Mouse (Mus musculus): ENCODE results near the gene Gins1.
"Not testable (repeated sequence)": the region's sequence is repeated elsewhere in the genome, so short reads cannot be mapped to it uniquely, and the experiment has no call there.

Gins1 gene

GRCm38 (mm10) chr2:150904936-150905450, at the start of gene Gins1:
Gene Gins1, plus strand, starts transcription at chr2:150905400.
- DNase-seq (ENCODE audit: low read depth, low spot score): no peak

GRCm38 (mm10) chr2:150858724-150859487, 46.3 kb upstream of the Gins1 start:
- no peak for DNase-seq (ENCODE audit: low read depth, low spot score)

- DNase-seq (ENCODE audit: low read depth, low spot score): no peak
Observed at GRCm38 (mm10) chr2:150859709-150860470, 45.3 kb upstream of the Gins1 start.

- no peak for DNase-seq (ENCODE audit: low read depth, low spot score)
Observed at GRCm38 (mm10) chr2:150861128-150861527, 44.1 kb upstream of the Gins1 start.

GRCm38 (mm10) chr2:150867021-150867420, 38.2 kb upstream of the Gins1 start:
- no peak for DNase-seq (ENCODE audit: low read depth, low spot score)

GRCm38 (mm10) chr2:150869446-150869845, 35.8 kb upstream of the Gins1 start:
- no peak for DNase-seq (ENCODE audit: low read depth, low spot score)

- DNase-seq (ENCODE audit: low read depth, low spot score): no peak
Observed at GRCm38 (mm10) chr2:150874508-150874907, 30.7 kb upstream of the Gins1 start.

GRCm38 (mm10) chr2:150875226-150875625, 30.0 kb upstream of the Gins1 start:
- no peak for DNase-seq (ENCODE audit: low read depth, low spot score)

- no peak for DNase-seq (ENCODE audit: low read depth, low spot score)
Observed at GRCm38 (mm10) chr2:150877561-150877960, 27.6 kb upstream of the Gins1 start.

GRCm38 (mm10) chr2:150884075-150884778, 21.0 kb upstream of the Gins1 start:
- no peak for DNase-seq (ENCODE audit: low read depth, low spot score)

GRCm38 (mm10) chr2:150884779-150885110, 20.5 kb upstream of the Gins1 start:
- no peak for DNase-seq (ENCODE audit: low read depth, low spot score)

- DNase-seq (ENCODE audit: low read depth, low spot score): no peak
Observed at GRCm38 (mm10) chr2:150885814-150886213, 19.4 kb upstream of the Gins1 start.

GRCm38 (mm10) chr2:150886315-150886714, 18.9 kb upstream of the Gins1 start:
- DNase-seq (ENCODE audit: low read depth, low spot score): no peak

- no peak for DNase-seq (ENCODE audit: low read depth, low spot score)
Observed at GRCm38 (mm10) chr2:150887370-150887769, 17.8 kb upstream of the Gins1 start.

GRCm38 (mm10) chr2:150894617-150895267, 10.5 kb upstream of the Gins1 start:
- DNase-seq (ENCODE audit: low read depth, low spot score): peak; percentile 27

GRCm38 (mm10) chr2:150895691-150896252, 9.4 kb upstream of the Gins1 start:
- DNase-seq (ENCODE audit: low read depth, low spot score): no peak

GRCm38 (mm10) chr2:150900341-150900740, 4.9 kb upstream of the Gins1 start:
- no peak for DNase-seq (ENCODE audit: low read depth, low spot score)

GRCm38 (mm10) chr2:150902347-150902746, 2.9 kb upstream of the Gins1 start:
- DNase-seq (ENCODE audit: low read depth, low spot score): no peak

GRCm38 (mm10) chr2:150904272-150904935, 796 bp upstream of the Gins1 start, which contains the start of gene Abhd12:
Gene Abhd12, minus strand, starts transcription at chr2:150904741.
- DNase-seq (ENCODE audit: low read depth, low spot score): peak; percentile 97

- DNase-seq (ENCODE audit: low read depth, low spot score): not testable (repeated sequence)
Observed at GRCm38 (mm10) chr2:150908881-150909280, 3.7 kb downstream of the Gins1 start.

Data from 3T3-L1 (cell line).